Mouse (Mus musculus): ENCODE results near the gene Unc13b. TPM values are rescaled to one million over a fixed set of nuclear protein-coding genes. Genes with fewer than 3 reads are reported as not detected.

The Unc13b gene
- polyA plus RNA-seq, 1 experiment from 2014 or later = 17.9 TPM

DNA sequence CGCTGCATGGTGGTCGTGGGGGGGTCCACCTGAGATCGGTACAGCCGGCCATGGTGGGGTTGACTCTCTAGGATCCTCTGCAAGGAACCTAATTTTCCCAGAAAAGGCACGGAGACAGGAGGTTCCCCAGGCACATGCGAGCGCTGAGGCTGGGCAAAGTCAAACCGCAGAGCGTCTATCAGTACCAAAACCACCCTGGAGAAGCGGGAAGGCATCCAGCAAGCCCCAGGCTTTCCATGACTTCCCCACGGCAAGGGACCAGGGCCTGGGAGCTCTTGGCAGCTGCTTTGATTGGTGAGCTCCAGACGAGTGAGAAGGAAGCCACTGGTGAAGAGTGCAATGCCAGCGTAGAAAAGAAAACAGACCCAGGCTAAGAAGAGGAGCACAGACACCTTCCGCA lies 34.1 kb upstream of the Unc13b start:
- H3K27ac ChIP-seq (ENCODE audit: low read depth, low read length) = peak overlapping the region; percentile 34; the same call in 1 of the 2 replicates
- DNase-seq (ENCODE audit: low spot score) = no peak
- H3K4me3 ChIP-seq (ENCODE audit: low read depth, low read length) = peak overlapping the region; percentile 44
- peaks cover 8% of the 10 kb centered on the region for H3K36me3 ChIP-seq (ENCODE audit: control insufficient read depth, insufficient read depth, low read length)
- ATAC-seq (ENCODE audit: low FRiP score) = no peak
- WGBS = 88% methylated on average over 14 of the region's 14 CpGs
- peak overlapping the region; percentile 55 for H3K4me2 ChIP-seq (replicated peaks; ENCODE audit: low read depth, low read length)
- H3K27me3 ChIP-seq (ENCODE audit: control insufficient read depth, insufficient read depth, low read length) = no peaks in the 10 kb centered on the region
- peaks cover 6% of the 10 kb centered on the region; the same call in 1 of the 2 replicates for H3K4me1 ChIP-seq (replicated peaks; ENCODE audit: control insufficient read depth, insufficient read depth, low read length)
- peak overlapping the region; percentile 63 for H3K9ac ChIP-seq (ENCODE audit: low read depth, low read length)
- no peaks in the 10 kb centered on the region for H3K9me3 ChIP-seq (ENCODE audit: control insufficient read depth, low read length)

DNA sequence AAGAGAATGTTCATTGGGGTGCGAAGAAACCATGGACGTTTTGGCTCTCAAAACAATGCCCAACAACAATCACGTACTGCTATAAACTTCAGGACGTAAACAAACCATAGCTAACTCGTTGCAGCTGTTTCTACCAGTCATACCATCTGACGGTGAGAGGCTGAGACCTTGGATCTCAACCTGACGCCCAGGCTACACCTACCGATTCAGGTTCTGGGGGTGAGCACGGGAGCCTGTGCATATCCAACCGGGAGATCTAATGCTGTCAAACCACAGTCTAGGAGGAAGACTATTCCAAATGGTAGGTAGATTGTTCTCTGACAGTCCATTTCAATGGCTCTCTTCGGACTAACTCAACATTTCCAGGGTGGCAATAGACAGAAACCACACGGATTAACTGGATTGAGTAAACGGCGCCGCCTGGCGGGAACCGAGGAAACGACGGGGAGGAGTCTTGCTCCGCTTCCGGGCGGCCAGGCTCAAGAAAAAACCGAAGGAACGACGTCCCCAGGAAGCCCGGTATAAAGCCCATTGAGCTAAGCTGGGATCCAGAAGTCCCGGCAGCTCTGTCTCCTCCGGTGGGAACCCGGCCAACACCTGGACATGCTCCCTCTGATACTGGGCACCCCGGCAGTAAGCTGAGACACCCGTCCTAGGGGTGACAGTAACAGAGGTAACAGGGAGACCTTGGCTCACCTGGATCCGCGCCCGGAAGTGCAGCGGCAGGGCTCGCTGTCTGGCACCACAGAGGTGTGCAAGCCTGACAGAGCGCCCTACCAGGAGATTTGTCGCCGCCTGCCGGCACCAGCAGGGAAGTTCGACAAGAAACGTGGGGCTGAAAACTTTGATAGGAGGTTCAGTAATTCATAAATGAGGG lies 33.4 kb upstream of the Unc13b start, which contains the start of gene Pigo:
Pigo (minus strand) TSS at position 736 of the 877 bp plus-strand sequence.
- H3K4me1 ChIP-seq (replicated peaks; ENCODE audit: control insufficient read depth, insufficient read depth, low read length) = peaks cover 9% of the 10 kb centered on the region; the same call in 1 of the 2 replicates
- WGBS = 8% methylated on average over 42 of the region's 42 CpGs
- peaks cover 8% of the 10 kb centered on the region for H3K36me3 ChIP-seq (ENCODE audit: control insufficient read depth, insufficient read depth, low read length)
- H3K27ac ChIP-seq (ENCODE audit: low read depth, low read length) = peak within 1 kb of the TSS; percentile 34
- no peaks in the 10 kb centered on the region for H3K27me3 ChIP-seq (ENCODE audit: control insufficient read depth, insufficient read depth, low read length)
- no peaks in the 10 kb centered on the region for H3K9me3 ChIP-seq (ENCODE audit: control insufficient read depth, low read length)
- DNase-seq (ENCODE audit: low spot score) (peak; percentile 95), ATAC-seq (ENCODE audit: low FRiP score) (peak; percentile 89)
- H3K9ac ChIP-seq (ENCODE audit: low read depth, low read length) = peak within 1 kb of the TSS; percentile 63
- H3K4me2 ChIP-seq (replicated peaks; ENCODE audit: low read depth, low read length) = peak within 1 kb of the TSS; percentile 55
- peak within 1 kb of the TSS; percentile 44 for H3K4me3 ChIP-seq (ENCODE audit: low read depth, low read length)

- Histone ChIP-seq H3K9me3 (ENCODE audit: control insufficient read depth, low read length) (no peaks in the 10 kb centered on the region), H3K36me3 (ENCODE audit: control insufficient read depth, insufficient read depth, low read length) (peaks cover 8% of the 10 kb centered on the region), H3K9ac (ENCODE audit: low read depth, low read length) (no peak overlapping the region), H3K4me1 (replicated peaks; ENCODE audit: control insufficient read depth, insufficient read depth, low read length) (peaks cover 11% of the 10 kb centered on the region; the same call in 1 of the 2 replicates), H3K27ac (ENCODE audit: low read depth, low read length) (no peak overlapping the region), H3K4me2 (replicated peaks; ENCODE audit: low read depth, low read length) (no peak overlapping the region), H3K4me3 (ENCODE audit: low read depth, low read length) (no peak overlapping the region), H3K27me3 (ENCODE audit: control insufficient read depth, insufficient read depth, low read length) (no peaks in the 10 kb centered on the region)
- DNase-seq (ENCODE audit: low spot score) (no peak), ATAC-seq (ENCODE audit: low FRiP score) (no peak)
- WGBS = 90% methylated on average over 7 of the region's 7 CpGs
Measured at GRCm38 (mm10) chr4:43029121-43029520, 29.6 kb upstream of the Unc13b start.

DNA sequence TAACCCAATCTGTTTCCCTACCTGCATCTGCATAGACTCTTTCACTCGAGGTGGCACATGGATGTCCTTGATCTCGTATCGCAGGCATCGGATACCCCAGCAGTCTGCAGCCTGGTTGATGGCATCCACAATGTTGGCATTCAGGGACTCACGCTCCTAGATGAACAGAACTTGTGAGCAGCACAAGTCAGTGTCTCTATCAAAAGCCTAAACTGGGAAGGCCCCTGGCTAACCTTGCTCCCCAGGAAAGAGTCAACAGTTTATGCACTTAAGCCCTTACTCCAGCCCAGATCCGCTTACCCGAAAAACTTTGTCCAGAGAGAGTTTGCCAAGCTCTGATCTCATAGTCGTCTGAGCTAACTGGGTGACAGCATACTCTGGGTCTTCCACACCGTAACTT lies 29.0 kb upstream of the Unc13b start:
- H3K27me3 ChIP-seq (ENCODE audit: control insufficient read depth, insufficient read depth, low read length) = no peaks in the 10 kb centered on the region
- peaks cover 7% of the 10 kb centered on the region; the same call in 1 of the 2 replicates for H3K4me1 ChIP-seq (replicated peaks; ENCODE audit: control insufficient read depth, insufficient read depth, low read length)
- ATAC-seq (ENCODE audit: low FRiP score) (no peak), DNase-seq (ENCODE audit: low spot score) (no peak)
- H3K9ac ChIP-seq (ENCODE audit: low read depth, low read length) = no peak overlapping the region
- H3K4me3 ChIP-seq (ENCODE audit: low read depth, low read length) = no peak overlapping the region
- no peak overlapping the region for H3K4me2 ChIP-seq (replicated peaks; ENCODE audit: low read depth, low read length)
- 93% methylated on average over 9 of the region's 9 CpGs for WGBS
- H3K9me3 ChIP-seq (ENCODE audit: control insufficient read depth, low read length) = no peaks in the 10 kb centered on the region
- peaks cover 8% of the 10 kb centered on the region for H3K36me3 ChIP-seq (ENCODE audit: control insufficient read depth, insufficient read depth, low read length)
- H3K27ac ChIP-seq (ENCODE audit: low read depth, low read length) = no peak overlapping the region

- H3K27ac ChIP-seq (ENCODE audit: low read depth, low read length) = peak overlapping the region; percentile 86; the same call in 1 of the 2 replicates
Measured at GRCm38 (mm10) chr4:43030352-43030751, 28.4 kb upstream of the Unc13b start.

GRCm38 (mm10) chr4:43030780-43031230 lies 27.9 kb upstream of the Unc13b start:
- H3K4me2 ChIP-seq (replicated peaks; ENCODE audit: low read depth, low read length) = peak overlapping the region; percentile 85
- DNase-seq (ENCODE audit: low spot score) = no peak
- no peak; the same call in none of the 2 replicates for ATAC-seq (ENCODE audit: low FRiP score)
- H3K36me3 ChIP-seq (ENCODE audit: control insufficient read depth, insufficient read depth, low read length) = peaks cover 8% of the 10 kb centered on the region
- H3K9ac ChIP-seq (ENCODE audit: low read depth, low read length) = peak overlapping the region; percentile 88
- H3K4me3 ChIP-seq (ENCODE audit: low read depth, low read length) = peak overlapping the region; percentile 79
- H3K9me3 ChIP-seq (ENCODE audit: control insufficient read depth, low read length) = no peaks in the 10 kb centered on the region
- 3% methylated on average over 28 of the region's 28 CpGs for WGBS
- H3K4me1 ChIP-seq (replicated peaks; ENCODE audit: control insufficient read depth, insufficient read depth, low read length) = 0 out of 2 replicates have a peak, but pooled peaks cover 5% of the 10 kb centered on the region
- peak overlapping the region; percentile 86 for H3K27ac ChIP-seq (ENCODE audit: low read depth, low read length)
- no peaks in the 10 kb centered on the region for H3K27me3 ChIP-seq (ENCODE audit: control insufficient read depth, insufficient read depth, low read length)

More at GRCm38 (mm10) chr4:43030352-43030751, 28.4 kb upstream of the Unc13b start:
- DNase-seq (ENCODE audit: low spot score) (no peak), ATAC-seq (ENCODE audit: low FRiP score) (no peak)
- Histone ChIP-seq H3K27me3 (ENCODE audit: control insufficient read depth, insufficient read depth, low read length) (no peaks in the 10 kb centered on the region), H3K4me3 (ENCODE audit: low read depth, low read length) (peak overlapping the region; percentile 79), H3K4me2 (replicated peaks; ENCODE audit: low read depth, low read length) (peak overlapping the region; percentile 85), H3K36me3 (ENCODE audit: control insufficient read depth, insufficient read depth, low read length) (peaks cover 8% of the 10 kb centered on the region), H3K4me1 (replicated peaks; ENCODE audit: control insufficient read depth, insufficient read depth, low read length) (0 out of 2 replicates have a peak, but pooled peaks cover 5% of the 10 kb centered on the region), H3K9ac (ENCODE audit: low read depth, low read length) (peak overlapping the region; percentile 88), H3K9me3 (ENCODE audit: control insufficient read depth, low read length) (no peaks in the 10 kb centered on the region)
- WGBS = 80% methylated on average over 9 of the region's 9 CpGs

GRCm38 (mm10) chr4:43031237-43031995 lies 27.3 kb upstream of the Unc13b start, which contains the start of gene Stoml2:
Stoml2 (minus strand) TSS chr4:43031710.
- WGBS = 1% methylated on average over 38 of the region's 38 CpGs
- Histone ChIP-seq H3K4me2 (replicated peaks; ENCODE audit: low read depth, low read length) (peak within 1 kb of the TSS; percentile 85), H3K9me3 (ENCODE audit: control insufficient read depth, low read length) (no peaks in the 10 kb centered on the region), H3K9ac (ENCODE audit: low read depth, low read length) (peak within 1 kb of the TSS; percentile 88), H3K27me3 (ENCODE audit: control insufficient read depth, insufficient read depth, low read length) (no peaks in the 10 kb centered on the region), H3K4me3 (ENCODE audit: low read depth, low read length) (peak within 1 kb of the TSS; percentile 79), H3K36me3 (ENCODE audit: control insufficient read depth, insufficient read depth, low read length) (peaks cover 13% of the 10 kb centered on the region), H3K4me1 (replicated peaks; ENCODE audit: control insufficient read depth, insufficient read depth, low read length) (0 out of 2 replicates have a peak, but pooled peaks cover 5% of the 10 kb centered on the region), H3K27ac (ENCODE audit: low read depth, low read length) (peak within 1 kb of the TSS; percentile 86)
- ATAC-seq (ENCODE audit: low FRiP score) = peak; percentile 96
- peak; percentile 92 for DNase-seq (ENCODE audit: low spot score)

DNA sequence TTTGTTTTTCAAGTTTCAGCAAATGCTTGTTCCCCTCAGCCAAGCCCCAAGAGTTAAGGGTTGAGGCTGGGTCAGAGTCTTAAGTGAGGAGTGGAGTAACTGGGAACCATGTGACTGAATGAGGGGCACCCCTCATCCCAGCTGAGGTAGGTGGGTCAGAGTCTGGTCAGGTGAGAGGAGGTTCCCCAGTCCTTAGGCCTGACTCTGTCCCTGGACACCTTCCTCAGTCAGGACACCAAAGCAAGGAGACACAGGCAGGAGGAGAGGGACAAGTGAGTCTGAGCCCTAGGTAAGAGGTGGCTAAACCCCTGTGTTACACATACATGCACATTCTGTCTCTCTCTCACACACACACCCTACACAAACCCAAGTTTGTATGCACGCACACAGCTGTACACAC lies 26.3 kb upstream of the Unc13b start:
- WGBS = 78% methylated on average over 1 of the region's 1 CpGs
- no peak overlapping the region for H3K9ac ChIP-seq (ENCODE audit: low read depth, low read length)

More for the DNA sequence above, 26.3 kb upstream of the Unc13b start:
- no peak for DNase-seq (ENCODE audit: low spot score)
- Histone ChIP-seq H3K9me3 (ENCODE audit: control insufficient read depth, low read length) (no peaks in the 10 kb centered on the region), H3K4me3 (ENCODE audit: low read depth, low read length) (no peak overlapping the region), H3K4me1 (replicated peaks; ENCODE audit: control insufficient read depth, insufficient read depth, low read length) (0 out of 2 replicates have a peak, but pooled peaks cover 5% of the 10 kb centered on the region), H3K36me3 (ENCODE audit: control insufficient read depth, insufficient read depth, low read length) (peaks cover 13% of the 10 kb centered on the region), H3K27ac (ENCODE audit: low read depth, low read length) (no peak overlapping the region), H3K27me3 (ENCODE audit: control insufficient read depth, insufficient read depth, low read length) (no peaks in the 10 kb centered on the region), H3K4me2 (replicated peaks; ENCODE audit: low read depth, low read length) (no peak overlapping the region)
- ATAC-seq (ENCODE audit: low FRiP score) = no peak

Measured in hindbrain, embryonic 11.5 days (tissue).